Mouse (Mus musculus) layer of hippocampus, adult 2 months (tissue): ENCODE measurements around the gene Glmn. TPM values are rescaled to one million over a fixed set of nuclear protein-coding genes. Genes with fewer than 3 reads are reported as not detected.
A peak's percentile ranks its signal among the peaks of the same experiment; 100 is the strongest.

ENCODE experiments used
- DNase-seq, 2 experiments: peaks; one replicate each; pipeline ENCODE4 v3.0.0; 2022; ENCODE audit warnings: low spot score in 2 of 2
- H3K27ac ChIP-seq: fragments of 200-600 bp; 2 replicates; pipeline ENCODE4 v1.8.1; 2022
- H3K4me3 ChIP-seq: fragments of 200-600 bp; 2 replicates; pipeline ENCODE4 v1.8.1; 2022; ENCODE audit warnings: mild to moderate bottlenecking
- CTCF ChIP-seq: fragments of 200-600 bp; conservative IDR thresholded peaks from 2 replicates; pipeline ENCODE4 v1.8.1; 2022; ENCODE audit warnings: antibody characterized with exemption, mild to moderate bottlenecking, moderate library complexity
- total RNA-seq, 2 experiments: library from RNA; stranded (reverse); gene quantifications; 2 replicates each; pipeline ENCODE4 v1.2.3; 2021

Gene Glmn
- total RNA-seq, 2 experiments from 2014 or later = 14.3 to 16.6 TPM

- DNase-seq = no peak
- no peak for TF ChIP-seq CTCF
- no peak overlapping the region for H3K4me3 ChIP-seq
- no peak overlapping the region for H3K27ac ChIP-seq
These were observed 49.2 kb downstream of the Glmn start for GRCm38 (mm10) chr5:107548444-107548843.

DNA sequence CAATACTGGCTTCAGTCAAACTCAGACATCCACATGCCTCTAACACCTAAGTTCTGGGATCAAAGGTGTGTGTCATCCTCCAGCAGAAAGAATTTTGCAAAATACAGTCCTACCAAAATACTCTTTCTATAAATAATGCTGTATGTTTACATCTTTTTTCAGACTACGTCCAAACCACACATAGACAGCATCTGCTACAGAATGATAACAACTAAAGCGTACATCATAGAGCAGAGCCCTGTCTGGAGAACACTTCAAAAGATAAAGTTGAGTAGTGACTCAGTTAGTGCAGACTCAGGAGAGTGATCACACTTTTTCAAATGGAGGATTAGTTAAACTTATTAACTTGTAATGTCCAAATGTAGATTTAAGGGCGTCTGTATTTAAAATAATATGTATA lies 49.7 kb downstream of the Glmn start:
- TF ChIP-seq CTCF = no peak
- no peak for DNase-seq
- Histone ChIP-seq H3K27ac (no peak overlapping the region), H3K4me3 (no peak overlapping the region)

DNA sequence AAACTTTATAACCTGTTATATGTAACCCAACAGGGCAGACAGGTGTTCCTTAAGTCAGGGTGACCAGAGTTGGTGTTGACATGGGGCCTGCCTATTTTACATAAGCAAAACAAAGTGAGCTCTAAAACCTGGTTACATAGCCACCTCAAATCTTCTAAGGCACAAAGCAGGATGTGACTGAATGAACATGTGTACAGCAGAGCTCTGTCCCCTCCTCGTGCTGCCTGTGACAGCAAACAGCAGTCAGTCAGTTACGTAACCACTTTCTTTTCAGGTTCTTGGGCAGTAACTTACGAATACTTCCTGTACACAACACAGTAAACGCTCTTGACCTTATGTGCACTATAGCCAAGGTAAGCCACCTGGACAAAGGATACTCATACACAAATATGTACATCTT lies 51.8 kb downstream of the Glmn start:
- TF ChIP-seq CTCF = no peak
- DNase-seq = no peak
- H3K27ac ChIP-seq = no peak overlapping the region
- H3K4me3 ChIP-seq = no peak overlapping the region

- no peak for TF ChIP-seq CTCF
- DNase-seq = no peak
- Histone ChIP-seq H3K27ac (peak overlapping the region; percentile 29; the same call in 1 of the 2 replicates), H3K4me3 (no peak overlapping the region)
These were observed 56.0 kb downstream of the Glmn start for GRCm38 (mm10) chr5:107541696-107542095.

DNA sequence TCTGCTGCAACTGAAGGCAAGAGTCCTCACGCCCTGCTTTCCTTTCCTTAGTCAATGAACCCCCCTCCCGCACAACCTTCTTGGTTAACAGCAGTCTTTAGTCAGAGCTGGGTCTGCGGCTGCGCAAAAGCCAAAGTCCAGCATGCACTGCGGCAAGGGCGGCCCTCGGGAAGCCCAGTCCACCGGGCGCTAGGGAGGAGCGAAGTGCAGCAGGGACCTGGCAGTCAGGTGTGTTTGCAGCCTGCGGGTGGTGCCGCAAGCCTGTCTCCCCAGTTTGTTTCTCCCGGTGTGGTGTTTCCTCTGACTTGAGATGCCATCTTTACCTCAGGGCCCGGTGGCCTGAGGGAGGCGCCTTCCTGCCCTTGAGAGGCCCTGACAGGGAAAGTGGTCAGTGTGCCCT lies 63.1 kb downstream of the Glmn start, which contains the start of gene 1700028K03Rik:
1700028K03Rik (plus strand) TSS at position 129 of the 400 bp plus-strand sequence.
- TF ChIP-seq CTCF = no peak
- no peak within 1 kb of the TSS for H3K4me3 ChIP-seq
- DNase-seq = no peak
- no peak within 1 kb of the TSS for H3K27ac ChIP-seq

GRCm38 (mm10) chr5:107533590-107533989 lies 64.1 kb downstream of the Glmn start:
- no peak for DNase-seq
- H3K27ac ChIP-seq = no peak overlapping the region
- H3K4me3 ChIP-seq = no peak overlapping the region
- TF ChIP-seq CTCF = no peak

DNA sequence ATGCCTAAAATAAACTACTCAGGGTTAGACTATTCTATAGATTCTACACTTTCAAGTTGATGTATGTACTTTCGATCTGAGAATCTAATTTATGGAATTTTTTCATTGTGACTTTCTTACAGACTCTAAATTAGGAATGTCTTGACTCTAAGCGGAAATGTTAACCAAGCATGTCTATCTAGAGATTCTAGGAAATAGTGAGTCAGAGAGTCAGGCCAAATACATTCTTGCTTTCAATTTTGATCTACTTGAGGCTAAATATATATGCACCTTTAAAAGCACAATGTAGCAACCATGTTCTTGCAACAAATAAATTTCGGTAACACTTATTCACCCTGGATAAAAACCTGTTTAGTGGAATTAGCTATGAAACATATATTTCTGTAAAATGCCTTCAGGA lies 68.8 kb downstream of the Glmn start:
- Histone ChIP-seq H3K27ac (no peak overlapping the region), H3K4me3 (no peak overlapping the region)
- TF ChIP-seq CTCF = no peak
- DNase-seq = no peak

GRCm38 (mm10) chr5:107524281-107524680 lies 73.4 kb downstream of the Glmn start:
- TF ChIP-seq CTCF = peak; percentile 36
- Histone ChIP-seq H3K27ac (no peak overlapping the region), H3K4me3 (no peak overlapping the region)
- peak; percentile 27 to 40 for DNase-seq

GRCm38 (mm10) chr5:107521897-107522296 lies 75.8 kb downstream of the Glmn start:
- H3K27ac ChIP-seq = peak overlapping the region; percentile 14; the same call in 1 of the 2 replicates
- H3K4me3 ChIP-seq = no peak overlapping the region
- no peak for TF ChIP-seq CTCF
- no peak for DNase-seq

- DNase-seq = no peak
- H3K27ac ChIP-seq = peak overlapping the region; percentile 14; the same call in 1 of the 2 replicates
- TF ChIP-seq CTCF = no peak
- no peak overlapping the region for H3K4me3 ChIP-seq
These were observed 76.3 kb downstream of the Glmn start for GRCm38 (mm10) chr5:107521386-107521785.

DNA sequence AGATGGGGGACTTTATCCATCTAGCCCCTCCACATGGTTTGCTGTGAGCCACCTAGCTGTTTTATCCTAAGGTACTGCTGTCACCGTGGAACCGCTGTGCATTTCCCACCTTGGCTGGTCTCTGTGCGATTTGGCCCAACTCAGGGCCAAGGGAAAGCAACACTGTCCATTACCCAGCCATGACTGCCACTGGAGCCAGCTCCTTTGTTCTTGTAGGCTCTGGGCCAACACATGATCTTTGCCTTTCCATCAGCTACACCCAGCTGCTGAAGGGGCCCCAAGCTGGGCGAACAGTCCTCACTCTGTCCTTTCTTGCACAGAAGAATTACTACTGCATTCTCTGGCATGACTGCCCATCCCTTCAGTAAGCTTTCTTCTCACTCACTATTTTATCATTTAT lies 79.1 kb downstream of the Glmn start:
- no peak overlapping the region for H3K4me3 ChIP-seq
- no peak for TF ChIP-seq CTCF
- H3K27ac ChIP-seq = no peak overlapping the region; the same call in 1 of the 2 replicates
- DNase-seq = no peak

GRCm38 (mm10) chr5:107516087-107516486 lies 81.6 kb downstream of the Glmn start:
- no peak for DNase-seq
- TF ChIP-seq CTCF = no peak
- H3K4me3 ChIP-seq = no peak overlapping the region
- H3K27ac ChIP-seq = no peak overlapping the region

GRCm38 (mm10) chr5:107515453-107515852 lies 82.2 kb downstream of the Glmn start:
- TF ChIP-seq CTCF = no peak
- no peak overlapping the region for H3K27ac ChIP-seq
- no peak for DNase-seq
- H3K4me3 ChIP-seq = no peak overlapping the region

DNA sequence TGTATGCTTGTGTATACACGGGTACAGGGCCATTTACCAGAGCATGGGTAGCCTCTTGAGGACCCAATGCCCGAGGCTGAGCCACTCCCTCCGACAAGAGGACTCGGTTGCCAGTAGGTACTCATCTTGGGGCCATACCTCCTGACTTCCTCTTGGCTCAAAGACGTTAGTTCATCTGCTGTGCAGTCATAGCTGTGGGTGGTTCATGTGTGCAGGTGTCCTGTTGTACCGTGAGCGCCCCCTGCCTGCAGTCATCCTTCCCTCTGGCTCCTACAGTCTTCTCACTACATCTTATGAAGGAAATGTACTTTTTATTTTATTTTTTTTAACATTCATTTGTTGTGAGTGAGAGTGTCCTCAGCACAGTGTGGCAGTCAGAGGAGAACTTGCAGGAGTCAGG lies 84.1 kb downstream of the Glmn start:
- Histone ChIP-seq H3K27ac (no peak overlapping the region), H3K4me3 (no peak overlapping the region)
- peak; percentile 76 for TF ChIP-seq CTCF
- no peak for DNase-seq

GRCm38 (mm10) chr5:107511326-107511725 lies 86.4 kb downstream of the Glmn start:
- no peak for DNase-seq
- no peak overlapping the region for H3K4me3 ChIP-seq
- H3K27ac ChIP-seq = no peak overlapping the region
- TF ChIP-seq CTCF = no peak
